Mouse (Mus musculus) midbrain, embryonic 11.5 days (tissue): ENCODE measurements around the gene Clcn6. TPM values are rescaled to one million over a fixed set of nuclear protein-coding genes. Genes with fewer than 3 reads are reported as not detected.

Experiments
- ATAC-seq: fragments of 200-750 bp; cut with Nextera tagmentation; 2 replicates; pipeline ENCODE4 v1.8.0; 2017; ENCODE audit warnings: moderate TSS enrichment, moderate library complexity; ENCODE audit not compliant: low FRiP score
- DNase-seq: peaks from one replicate; pipeline ENCODE4 v3.0.0; 2015; ENCODE audit warnings: low spot score; ENCODE audit errors: missing footprints
- H3K27ac ChIP-seq: fragments of 300-500 bp; sonication (generic); 2 replicates; pipeline ENCODE4 v1.5.1; 2014; ENCODE audit warnings: low read depth, low read length
- H3K27me3 ChIP-seq: fragments of 300-500 bp; sonication (generic); 2 replicates; pipeline ENCODE4 v1.6.1; 2014; ENCODE audit warnings: mild to moderate bottlenecking, low read length, moderate library complexity, mixed read lengths; ENCODE audit not compliant: control insufficient read depth, insufficient read depth
- H3K36me3 ChIP-seq: fragments of 300-500 bp; sonication (generic); 2 replicates; pipeline ENCODE4 v1.6.1; 2014; ENCODE audit warnings: mild to moderate bottlenecking, low read length, moderate library complexity, mixed read lengths; ENCODE audit not compliant: control insufficient read depth, insufficient read depth
- H3K4me1 ChIP-seq: fragments of 300-500 bp; sonication (generic); 2 replicates; pipeline ENCODE4 v1.6.1; 2014; ENCODE audit warnings: low read length; ENCODE audit not compliant: control insufficient read depth, insufficient read depth
- H3K4me2 ChIP-seq: fragments of 300-500 bp; sonication (generic); 2 replicates; pipeline ENCODE4 v1.6.1; 2014; ENCODE audit warnings: mild to moderate bottlenecking, moderate library complexity
- H3K4me3 ChIP-seq: fragments of 300-500 bp; sonication (generic); 2 replicates; pipeline ENCODE4 v1.5.1; 2014; ENCODE audit warnings: low read depth, low read length
- H3K9ac ChIP-seq: fragments of 300-500 bp; sonication (generic); 2 replicates; pipeline ENCODE4 v1.6.1; 2014; ENCODE audit warnings: low read length
- H3K9me3 ChIP-seq: fragments of 300-500 bp; sonication (generic); 2 replicates; pipeline ENCODE4 v1.6.1; 2016; ENCODE audit warnings: low read length; ENCODE audit not compliant: control insufficient read depth
- WGBS: fragments of 180-500 bp; shearing (Covaris S2); extraction: QIAGEN DNeasy Blood & Tissue Kit; methylation state at CpG from one replicate; pipeline ENCODE4 v1.1.7; 2014; 5-methylcytosine and 5-hydroxymethylcytosine counted together
- polyA plus RNA-seq: library from polyadenylated mRNA; unstranded; fragments of >200 nt; fragmentation: Nextera tagmentation; extraction: Ambion mirVana; gene quantifications from 2 replicates; pipeline ENCODE4 v1.2.1, GENCODE M21; 2014

Gene Clcn6
- 19.2 and 20.2 TPM in 2 replicates for polyA plus RNA-seq

DNA sequence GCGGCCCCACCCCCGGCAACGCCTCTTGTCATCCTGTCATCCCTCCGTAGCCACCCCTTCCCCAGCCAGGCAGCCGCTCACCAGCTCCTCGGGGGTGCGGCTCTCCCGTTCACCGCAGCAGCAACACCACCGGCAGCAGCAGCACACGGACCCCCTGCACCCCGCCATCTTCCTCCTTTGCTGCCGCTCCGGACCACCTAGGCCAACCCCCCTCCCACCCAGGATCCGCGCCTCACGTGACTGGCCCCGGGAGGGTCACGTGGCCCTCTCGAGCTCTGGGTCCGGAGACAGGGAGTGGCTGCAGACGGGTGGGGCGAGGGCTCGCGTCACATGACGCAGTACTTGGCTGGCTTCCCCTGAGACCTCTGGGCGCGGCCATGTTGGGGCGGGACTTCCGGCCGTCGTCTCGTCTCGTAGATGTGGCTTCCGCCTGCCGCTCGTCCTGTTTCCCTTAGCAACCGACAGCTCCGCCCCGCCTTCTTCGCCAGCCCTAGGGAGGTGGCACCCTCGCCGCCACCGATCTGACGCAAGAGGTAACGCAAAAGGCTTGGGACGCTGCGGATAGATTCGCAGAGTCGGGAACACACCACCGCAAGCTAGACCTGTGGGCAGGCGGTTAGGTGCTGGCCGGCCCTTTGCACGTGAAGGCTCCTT lies at the start of gene Clcn6, which contains the start of gene Mthfr:
Clcn6 (minus strand) TSS at position 222 of the 654 bp plus-strand sequence.
Mthfr (plus strand) TSS at position 478 of the 654 bp plus-strand sequence.
- DNase-seq = peak; percentile 100
- Histone ChIP-seq H3K9ac (peak within 1 kb of the TSS; percentile 89), H3K27ac (peak within 1 kb of the TSS; percentile 65), H3K36me3 (0 out of 2 replicates have a peak, but pooled peaks cover 3% of the 10 kb centered on the region), H3K4me1 (peaks cover 34% of the 10 kb centered on the region), H3K4me2 (peak within 1 kb of the TSS; percentile 83), H3K27me3 (no peaks in the 10 kb centered on the region), H3K4me3 (peak within 1 kb of the TSS; percentile 94), H3K9me3 (no peaks in the 10 kb centered on the region)
- ATAC-seq = peak; percentile 96
- under 1% methylated on average over 54 of the region's 54 CpGs for WGBS

DNA sequence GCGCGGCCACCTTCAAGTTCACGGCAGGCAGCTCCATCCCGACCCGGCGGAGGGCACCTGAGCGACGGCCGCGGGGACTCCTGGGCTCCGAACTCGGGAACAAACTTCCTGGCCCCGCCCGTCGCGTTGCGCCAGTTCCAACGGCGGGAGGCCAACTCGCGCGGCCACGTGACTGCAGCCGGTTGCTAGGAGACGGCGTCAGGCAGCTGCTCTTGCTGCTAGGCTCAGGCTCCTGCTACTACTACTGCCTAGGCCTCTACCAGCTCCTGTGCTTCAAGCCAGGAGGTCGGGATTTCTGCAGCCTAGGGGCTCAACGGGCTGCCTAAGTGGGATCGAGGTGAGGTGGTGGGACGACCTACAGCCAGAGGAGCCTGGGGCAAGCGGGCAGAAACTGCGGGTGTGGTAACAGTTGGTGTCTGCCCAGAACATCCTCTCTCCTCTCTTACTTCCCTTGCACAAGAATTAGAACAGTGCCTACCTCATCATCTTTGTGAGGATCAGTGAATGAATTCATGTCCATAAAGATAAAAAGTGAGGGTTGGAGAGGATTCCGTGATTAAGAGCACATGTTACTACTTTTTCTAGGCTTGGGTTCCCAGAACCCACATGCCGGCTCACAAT lies 49.4 kb upstream of the Clcn6 start, which contains the start of gene Agtrap:
Agtrap (minus strand) TSS at position 125 of the 621 bp plus-strand sequence.
- Histone ChIP-seq H3K9me3 (no peaks in the 10 kb centered on the region), H3K4me2 (peak within 1 kb of the TSS; percentile 80), H3K36me3 (no peaks in the 10 kb centered on the region), H3K9ac (peak within 1 kb of the TSS; percentile 81), H3K27me3 (no peaks in the 10 kb centered on the region), H3K27ac (peak within 1 kb of the TSS; percentile 53), H3K4me1 (peaks cover 16% of the 10 kb centered on the region), H3K4me3 (peak within 1 kb of the TSS; percentile 70)
- DNase-seq (peak; percentile 97), ATAC-seq (peak; percentile 91)
- WGBS = 4% methylated on average over 33 of the region's 34 CpGs

DNA sequence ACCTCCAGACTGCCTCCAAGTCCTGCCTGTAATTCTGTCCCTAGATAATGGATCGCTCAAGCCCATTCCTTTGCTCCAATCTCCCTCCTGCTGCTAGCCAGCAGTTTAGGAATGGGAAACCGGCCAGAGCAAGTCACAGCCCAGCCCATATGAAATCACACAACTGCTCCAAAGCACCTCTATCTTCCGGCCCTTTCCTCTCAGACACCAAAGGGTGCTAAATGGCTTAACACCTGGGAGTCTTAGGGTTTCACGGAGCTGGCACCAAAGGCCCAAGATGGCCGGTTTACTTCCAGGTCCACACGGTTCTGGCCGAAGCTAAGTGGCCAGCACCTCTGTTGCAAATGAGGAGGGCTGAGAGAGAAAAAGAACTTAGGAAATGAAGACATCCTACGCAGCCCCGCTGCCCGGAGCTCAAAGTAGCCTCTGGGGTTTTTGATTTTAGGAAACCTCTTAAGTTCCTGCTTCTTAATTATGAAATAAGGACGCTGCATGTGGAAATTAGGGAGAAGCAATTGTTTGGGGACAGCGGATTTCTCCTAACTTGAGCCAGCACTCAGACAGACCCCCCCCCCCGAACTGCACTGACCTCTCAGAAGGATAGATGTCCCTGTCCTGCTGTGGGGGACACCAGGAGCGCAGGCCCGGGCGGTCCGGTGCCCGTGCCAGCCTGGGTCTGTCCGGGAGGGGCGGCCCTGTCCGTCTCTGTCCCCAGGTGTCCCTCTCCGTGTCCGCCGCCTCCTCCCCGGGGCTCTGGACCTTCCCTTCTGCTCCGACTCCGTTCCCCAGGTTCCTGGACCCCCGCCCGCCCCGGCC lies 48.7 kb upstream of the Clcn6 start:
- WGBS = 2% methylated on average over 30 of the region's 30 CpGs
- peak; percentile 77 for ATAC-seq
- Histone ChIP-seq H3K36me3 (no peaks in the 10 kb centered on the region), H3K4me3 (peak overlapping the region; percentile 70), H3K4me1 (peaks cover 16% of the 10 kb centered on the region), H3K27me3 (no peaks in the 10 kb centered on the region), H3K9me3 (no peaks in the 10 kb centered on the region), H3K4me2 (peak overlapping the region; percentile 80), H3K9ac (peak overlapping the region; percentile 81), H3K27ac (no peak overlapping the region)
- DNase-seq = peak; percentile 90

DNA sequence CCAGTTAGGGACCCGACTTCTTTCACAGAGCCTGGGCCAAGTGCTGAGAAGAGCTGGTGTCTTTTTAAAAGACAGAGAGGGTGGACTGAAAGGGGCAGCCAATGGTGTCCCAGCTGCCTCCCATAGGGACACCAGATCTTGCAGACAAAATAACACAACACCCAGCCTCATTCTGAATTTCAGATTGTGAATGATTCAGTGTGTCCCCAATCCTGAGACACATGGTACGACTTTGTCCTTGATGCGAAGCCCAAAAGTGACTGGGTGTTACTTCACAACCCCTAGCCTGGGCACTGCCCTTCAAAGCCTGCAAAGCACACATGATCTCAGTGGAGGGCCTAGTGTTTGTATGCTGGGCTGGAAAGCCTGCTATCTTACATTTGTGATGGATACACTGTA lies 47.3 kb upstream of the Clcn6 start:
- no peaks in the 10 kb centered on the region for H3K27me3 ChIP-seq
- H3K4me2 ChIP-seq = no peak overlapping the region
- WGBS = 76% methylated on average over 3 of the region's 3 CpGs
- H3K4me1 ChIP-seq = peaks cover 16% of the 10 kb centered on the region
- no peaks in the 10 kb centered on the region for H3K36me3 ChIP-seq
- H3K4me3 ChIP-seq = no peak overlapping the region
- DNase-seq (no peak), ATAC-seq (no peak)
- no peak overlapping the region for H3K27ac ChIP-seq
- H3K9ac ChIP-seq = no peak overlapping the region
- no peaks in the 10 kb centered on the region for H3K9me3 ChIP-seq

DNA sequence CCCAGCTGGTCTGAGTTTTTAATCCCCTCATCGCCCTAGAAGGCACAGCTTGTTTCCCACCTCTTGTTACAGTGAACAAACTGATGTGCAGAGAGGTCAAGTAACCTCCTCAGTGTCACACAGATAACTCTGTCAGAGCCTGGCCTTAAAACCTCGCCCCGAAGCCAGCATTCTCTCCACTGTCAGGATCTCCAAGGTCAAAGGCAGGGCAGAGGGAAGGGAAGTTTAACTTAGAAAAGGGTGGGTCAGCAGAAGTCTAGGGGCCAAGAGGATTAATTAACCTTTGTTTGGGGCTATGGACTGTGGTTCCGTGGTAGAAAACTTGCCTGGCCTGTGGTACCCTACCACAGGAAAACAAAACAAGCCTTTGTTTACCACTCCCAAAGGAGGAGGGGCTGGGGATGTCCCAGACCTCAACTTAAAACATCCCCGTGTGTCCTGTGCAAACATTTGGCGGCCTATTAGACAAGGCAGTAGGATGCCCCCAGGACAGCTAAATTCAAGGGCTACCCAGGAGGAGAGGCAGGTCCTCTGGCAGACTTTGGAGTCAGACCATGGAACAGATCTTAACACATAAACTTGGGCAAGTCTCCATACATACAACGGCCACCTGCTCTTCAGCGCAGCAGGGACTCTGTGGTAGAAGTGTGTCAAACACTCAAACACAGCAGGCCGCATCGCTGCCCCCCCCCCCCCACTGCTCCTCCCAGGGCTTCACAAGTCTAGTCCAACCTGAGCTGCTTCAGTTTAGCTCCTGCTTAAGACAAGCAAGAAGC lies 46.7 kb upstream of the Clcn6 start:
- Histone ChIP-seq H3K9me3 (no peaks in the 10 kb centered on the region), H3K4me2 (no peak overlapping the region), H3K4me1 (peaks cover 16% of the 10 kb centered on the region), H3K27ac (no peak overlapping the region), H3K27me3 (no peaks in the 10 kb centered on the region), H3K4me3 (no peak overlapping the region), H3K36me3 (no peaks in the 10 kb centered on the region), H3K9ac (no peak overlapping the region)
- no peak for ATAC-seq
- 39% methylated on average over 10 of the region's 10 CpGs for WGBS
- DNase-seq = no peak

DNA sequence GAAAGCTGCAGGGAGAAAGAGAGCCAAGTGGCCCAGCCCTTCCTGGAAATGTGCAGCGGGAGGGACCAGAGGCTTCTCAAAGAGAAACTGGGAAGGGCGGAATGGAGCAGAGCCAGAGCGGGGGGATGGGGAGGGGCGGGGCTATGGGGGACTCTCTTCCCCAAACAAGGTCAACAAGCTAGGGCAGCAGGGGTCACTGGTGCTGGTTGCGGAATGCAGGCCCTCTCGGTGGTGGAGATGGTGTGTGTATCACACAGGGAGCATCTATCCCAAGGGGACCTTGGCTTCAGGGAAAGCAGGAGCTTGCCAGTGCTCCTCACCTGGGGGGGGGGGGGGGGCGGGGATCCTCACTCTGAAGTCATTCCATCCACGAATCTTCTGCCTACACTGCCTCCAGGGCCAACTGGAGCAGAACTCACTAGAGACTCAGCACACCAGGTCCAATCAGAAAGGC lies 45.7 kb upstream of the Clcn6 start:
- DNase-seq (no peak), ATAC-seq (no peak)
- Histone ChIP-seq H3K9ac (no peak overlapping the region), H3K27ac (no peak overlapping the region), H3K4me1 (peaks cover 16% of the 10 kb centered on the region), H3K9me3 (no peaks in the 10 kb centered on the region), H3K36me3 (no peaks in the 10 kb centered on the region), H3K27me3 (no peaks in the 10 kb centered on the region), H3K4me2 (no peak overlapping the region), H3K4me3 (no peak overlapping the region)
- 3% methylated on average over 8 of the region's 8 CpGs for WGBS

DNA sequence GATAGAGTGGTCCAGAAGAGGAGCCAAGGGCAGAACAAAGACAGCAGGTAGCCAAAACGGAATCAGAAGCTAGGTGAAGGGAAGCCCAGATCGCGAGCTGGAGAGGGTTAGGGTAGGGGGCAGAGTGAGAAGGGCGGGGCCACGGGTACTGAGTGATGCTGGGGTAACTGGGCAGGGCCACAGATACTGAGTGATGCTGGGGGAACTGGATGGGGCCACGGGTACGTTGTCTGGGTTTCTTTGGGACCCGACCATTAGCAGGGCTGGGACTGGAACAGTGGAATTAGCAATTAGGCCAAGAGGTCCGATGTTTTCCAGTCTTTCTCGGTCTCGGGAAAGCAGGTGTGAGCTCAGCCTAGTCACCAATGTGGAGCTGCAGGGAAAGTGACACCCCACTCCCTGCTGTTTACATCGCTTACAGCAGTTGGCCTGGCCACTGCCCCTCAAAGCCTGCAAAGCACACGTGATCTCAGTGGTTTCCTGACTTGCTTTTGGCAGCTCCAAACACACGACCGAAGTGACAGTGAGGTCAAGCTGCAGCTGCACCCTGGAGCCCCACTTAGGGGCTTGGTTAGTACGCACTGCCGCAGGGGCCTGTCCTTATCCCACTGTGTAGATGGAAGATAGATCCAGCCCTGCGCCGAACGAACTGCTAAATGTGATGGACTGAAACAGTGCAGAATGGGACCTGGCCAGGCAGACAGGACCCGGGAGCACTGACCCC lies 44.7 kb upstream of the Clcn6 start:
- WGBS = 68% methylated on average over 21 of the region's 21 CpGs
- no peak overlapping the region for H3K4me3 ChIP-seq
- peaks cover 16% of the 10 kb centered on the region for H3K4me1 ChIP-seq
- DNase-seq (no peak), ATAC-seq (no peak)
- H3K36me3 ChIP-seq = no peaks in the 10 kb centered on the region
- H3K9me3 ChIP-seq = no peaks in the 10 kb centered on the region
- no peak overlapping the region for H3K4me2 ChIP-seq
- no peak overlapping the region for H3K27ac ChIP-seq
- no peaks in the 10 kb centered on the region for H3K27me3 ChIP-seq
- H3K9ac ChIP-seq = no peak overlapping the region
